Mouse (Mus musculus) stomach, embryonic 14.5 days (tissue): ENCODE measurements around the gene Grid1. TPM values are rescaled to one million over a fixed set of nuclear protein-coding genes. Genes with fewer than 3 reads are reported as not detected.

Experiments
- ATAC-seq: fragments of 200-750 bp; cut with Nextera tagmentation; 2 replicates; pipeline ENCODE4 v1.8.0; 2017; ENCODE audit warnings: low read depth, moderate TSS enrichment; ENCODE audit not compliant: insufficient number of reproducible peaks, insufficient read depth, low FRiP score
- H3K27ac ChIP-seq: fragments of 300-500 bp; sonication (generic); 2 replicates; pipeline ENCODE4 v1.5.1; 2014; ENCODE audit warnings: mild to moderate bottlenecking, low read length, moderate library complexity, mixed read lengths
- H3K27me3 ChIP-seq: fragments of 300-500 bp; sonication (generic); 2 replicates; pipeline ENCODE4 v1.6.1; 2014; ENCODE audit warnings: low read length, control low read depth, mixed read lengths; ENCODE audit not compliant: control insufficient read depth, insufficient read depth
- H3K36me3 ChIP-seq: fragments of 300-500 bp; sonication (generic); 2 replicates; pipeline ENCODE4 v1.6.1; 2014; ENCODE audit warnings: mild to moderate bottlenecking, control low read depth, low read length, moderate library complexity, mixed read lengths; ENCODE audit not compliant: control insufficient read depth, insufficient read depth
- H3K4me1 ChIP-seq: fragments of 300-500 bp; sonication (generic); 2 replicates; pipeline ENCODE4 v1.6.1; 2014; ENCODE audit warnings: low read length, control low read depth, mixed read lengths; ENCODE audit not compliant: control insufficient read depth, insufficient read depth
- H3K4me2 ChIP-seq: fragments of 300-500 bp; sonication (generic); replicated peaks from 2 replicates; pipeline ENCODE4 v1.6.1; 2014; ENCODE audit warnings: low read depth, low read length, control low read depth
- H3K4me3 ChIP-seq: fragments of 300-500 bp; sonication (generic); 2 replicates; pipeline ENCODE4 v1.5.1; 2014; ENCODE audit warnings: low read depth, low read length, control low read depth
- H3K9ac ChIP-seq: fragments of 300-500 bp; sonication (generic); replicated peaks from 2 replicates; pipeline ENCODE4 v1.6.1; 2014; ENCODE audit warnings: low read depth, mild to moderate bottlenecking, control low read depth, low read length, moderate library complexity, mixed read lengths
- H3K9me3 ChIP-seq: fragments of 300-500 bp; sonication (generic); 2 replicates; pipeline ENCODE4 v1.6.1; 2016; ENCODE audit warnings: low read depth, low read length, control low read depth; ENCODE audit not compliant: control insufficient read depth
- WGBS: fragments of 180-500 bp; shearing (Covaris S2); extraction: QIAGEN DNeasy Blood & Tissue Kit; methylation state at CpG from one replicate; pipeline ENCODE4 v1.1.7; 2014; 5-methylcytosine and 5-hydroxymethylcytosine counted together
- polyA plus RNA-seq: library from polyadenylated mRNA; unstranded; fragments of >200 nt; fragmentation: Nextera tagmentation; extraction: Ambion mirVana; gene quantifications from 2 replicates; pipeline ENCODE4 v1.2.1, GENCODE M21; 2014

The Grid1 gene
- polyA plus RNA-seq, 1 experiment from 2014 or later = 1.1 TPM

- no peaks in the 10 kb centered on the region for H3K4me1 ChIP-seq
- H3K4me2 ChIP-seq = no peak overlapping the region
- no peak overlapping the region for H3K27ac ChIP-seq
- no peak for ATAC-seq
- no peak overlapping the region for H3K4me3 ChIP-seq
- 85% methylated on average over 6 of the region's 6 CpGs for WGBS
- no peak overlapping the region for H3K9ac ChIP-seq
- H3K9me3 ChIP-seq = no peaks in the 10 kb centered on the region
- H3K36me3 ChIP-seq = no peaks in the 10 kb centered on the region
- H3K27me3 ChIP-seq = no peaks in the 10 kb centered on the region
Measured at GRCm38 (mm10) chr14:35198899-35199298, 379.0 kb downstream of the Grid1 start.

GRCm38 (mm10) chr14:35209444-35209843 is 389.5 kb downstream of the Grid1 start:
- Histone ChIP-seq H3K9ac (no peak overlapping the region), H3K9me3 (no peaks in the 10 kb centered on the region), H3K36me3 (no peaks in the 10 kb centered on the region), H3K4me1 (no peaks in the 10 kb centered on the region), H3K4me2 (no peak overlapping the region), H3K27ac (no peak overlapping the region), H3K4me3 (no peak overlapping the region), H3K27me3 (no peaks in the 10 kb centered on the region)
- ATAC-seq = 0 out of 2 replicates have a peak, but pooled peaks have one; percentile 49
- WGBS = 56% methylated on average over 6 of the region's 6 CpGs

GRCm38 (mm10) chr14:35219021-35219420 is 399.1 kb downstream of the Grid1 start:
- H3K9ac ChIP-seq = no peak overlapping the region
- no peak overlapping the region for H3K27ac ChIP-seq
- no peaks in the 10 kb centered on the region for H3K4me1 ChIP-seq
- no peaks in the 10 kb centered on the region for H3K27me3 ChIP-seq
- no peak overlapping the region for H3K4me3 ChIP-seq
- no peak for ATAC-seq
- H3K4me2 ChIP-seq = no peak overlapping the region
- WGBS = 90% methylated on average over 4 of the region's 4 CpGs
- H3K9me3 ChIP-seq = no peaks in the 10 kb centered on the region
- H3K36me3 ChIP-seq = no peaks in the 10 kb centered on the region

GRCm38 (mm10) chr14:35222196-35222595 is 402.3 kb downstream of the Grid1 start:
- no peak overlapping the region for H3K27ac ChIP-seq
- H3K4me1 ChIP-seq = no peaks in the 10 kb centered on the region
- no peaks in the 10 kb centered on the region for H3K36me3 ChIP-seq
- no peaks in the 10 kb centered on the region for H3K27me3 ChIP-seq
- H3K4me3 ChIP-seq = no peak overlapping the region
- H3K4me2 ChIP-seq = no peak overlapping the region
- 75% methylated on average over 2 of the region's 2 CpGs for WGBS
- H3K9ac ChIP-seq = no peak overlapping the region
- no peak for ATAC-seq
- no peaks in the 10 kb centered on the region for H3K9me3 ChIP-seq

- no peak overlapping the region for H3K4me3 ChIP-seq
- no peaks in the 10 kb centered on the region for H3K36me3 ChIP-seq
- no peaks in the 10 kb centered on the region for H3K27me3 ChIP-seq
- no peaks in the 10 kb centered on the region for H3K9me3 ChIP-seq
- H3K4me1 ChIP-seq = no peaks in the 10 kb centered on the region
- no peak overlapping the region for H3K27ac ChIP-seq
- no peak overlapping the region for H3K9ac ChIP-seq
- WGBS = 82% methylated on average over 5 of the region's 5 CpGs
- H3K4me2 ChIP-seq = no peak overlapping the region
- ATAC-seq = no peak
Measured at GRCm38 (mm10) chr14:35227581-35227980, 407.7 kb downstream of the Grid1 start.

- no peak overlapping the region for H3K4me2 ChIP-seq
- H3K9me3 ChIP-seq = no peaks in the 10 kb centered on the region
- ATAC-seq = no peak
- H3K4me3 ChIP-seq = no peak overlapping the region
- no peaks in the 10 kb centered on the region for H3K36me3 ChIP-seq
- no peaks in the 10 kb centered on the region for H3K4me1 ChIP-seq
- H3K27me3 ChIP-seq = no peaks in the 10 kb centered on the region
- H3K27ac ChIP-seq = no peak overlapping the region
- H3K9ac ChIP-seq = no peak overlapping the region
Measured at GRCm38 (mm10) chr14:35231384-35231783, 411.5 kb downstream of the Grid1 start.

GRCm38 (mm10) chr14:35242882-35243281 is 423.0 kb downstream of the Grid1 start:
- Histone ChIP-seq H3K4me1 (no peaks in the 10 kb centered on the region), H3K27me3 (no peaks in the 10 kb centered on the region), H3K27ac (no peak overlapping the region), H3K4me3 (no peak overlapping the region), H3K9ac (no peak overlapping the region), H3K4me2 (no peak overlapping the region), H3K36me3 (no peaks in the 10 kb centered on the region), H3K9me3 (no peaks in the 10 kb centered on the region)
- ATAC-seq = no peak
- WGBS = 87% methylated on average over 6 of the region's 6 CpGs

GRCm38 (mm10) chr14:35244776-35245548 is 425.1 kb downstream of the Grid1 start:
- Histone ChIP-seq H3K4me1 (no peaks in the 10 kb centered on the region), H3K9ac (no peak overlapping the region), H3K9me3 (no peaks in the 10 kb centered on the region), H3K27ac (no peak overlapping the region), H3K36me3 (no peaks in the 10 kb centered on the region), H3K27me3 (no peaks in the 10 kb centered on the region), H3K4me2 (no peak overlapping the region), H3K4me3 (no peak overlapping the region)
- ATAC-seq = no peak
- 71% methylated on average over 7 of the region's 7 CpGs for WGBS

GRCm38 (mm10) chr14:35250412-35250811 is 430.5 kb downstream of the Grid1 start:
- no peaks in the 10 kb centered on the region for H3K36me3 ChIP-seq
- H3K9me3 ChIP-seq = no peaks in the 10 kb centered on the region
- H3K9ac ChIP-seq = no peak overlapping the region
- H3K4me2 ChIP-seq = no peak overlapping the region
- no peaks in the 10 kb centered on the region for H3K27me3 ChIP-seq
- ATAC-seq = no peak
- H3K27ac ChIP-seq = no peak overlapping the region
- 74% methylated on average over 4 of the region's 4 CpGs for WGBS
- no peak overlapping the region for H3K4me3 ChIP-seq
- H3K4me1 ChIP-seq = no peaks in the 10 kb centered on the region
